Mouse (Mus musculus) neural tube, embryonic 12.5 days (tissue): ENCODE results near the gene Fam71e2. TPM values are rescaled to one million over a fixed set of nuclear protein-coding genes. Genes with fewer than 3 reads are reported as not detected.

Experiments used
- ATAC-seq: fragments of 200-750 bp; cut with Nextera tagmentation; 2 replicates; pipeline ENCODE4 v1.8.0; 2017; ENCODE audit warnings: low read depth, mild to moderate bottlenecking, moderate TSS enrichment, moderate library complexity; ENCODE audit not compliant: low FRiP score
- H3K27ac ChIP-seq: fragments of 300-500 bp; sonication (generic); 2 replicates; pipeline ENCODE4 v1.5.1; 2016
- H3K27me3 ChIP-seq: fragments of 300-500 bp; sonication (generic); replicated peaks from 2 replicates; pipeline ENCODE4 v1.6.1; 2016; ENCODE audit warnings: mild to moderate bottlenecking
- H3K36me3 ChIP-seq: fragments of 300-500 bp; sonication (generic); 2 replicates; pipeline ENCODE4 v1.6.1; 2016; ENCODE audit warnings: mild to moderate bottlenecking
- H3K4me1 ChIP-seq: fragments of 300-500 bp; sonication (generic); 2 replicates; pipeline ENCODE4 v1.6.1; 2016
- H3K4me2 ChIP-seq: fragments of 300-500 bp; sonication (generic); replicated peaks from 2 replicates; pipeline ENCODE4 v1.6.1; 2016; ENCODE audit warnings: mild to moderate bottlenecking
- H3K4me3 ChIP-seq: fragments of 300-500 bp; sonication (generic); 2 replicates; pipeline ENCODE4 v1.5.1; 2016
- H3K9ac ChIP-seq: fragments of 300-500 bp; sonication (generic); 2 replicates; pipeline ENCODE4 v1.6.1; 2016; ENCODE audit warnings: mild to moderate bottlenecking
- H3K9me3 ChIP-seq: fragments of 300-500 bp; sonication (generic); 2 replicates; pipeline ENCODE4 v1.6.1; 2016; ENCODE audit warnings: mild to moderate bottlenecking
- WGBS: fragments of 180-500 bp; shearing (Covaris S2); methylation state at CpG from one replicate; pipeline ENCODE4 v1.1.7; 2016; 5-methylcytosine and 5-hydroxymethylcytosine counted together
- polyA plus RNA-seq: library from polyadenylated mRNA; unstranded; fragments of >200 nt; fragmentation: Nextera tagmentation; extraction: Ambion mirVana; gene quantifications from 2 replicates; pipeline ENCODE4 v1.2.1, GENCODE M21; 2016

The Fam71e2 gene
- polyA plus RNA-seq, 1 experiment from 2014 or later: not detected

DNA sequence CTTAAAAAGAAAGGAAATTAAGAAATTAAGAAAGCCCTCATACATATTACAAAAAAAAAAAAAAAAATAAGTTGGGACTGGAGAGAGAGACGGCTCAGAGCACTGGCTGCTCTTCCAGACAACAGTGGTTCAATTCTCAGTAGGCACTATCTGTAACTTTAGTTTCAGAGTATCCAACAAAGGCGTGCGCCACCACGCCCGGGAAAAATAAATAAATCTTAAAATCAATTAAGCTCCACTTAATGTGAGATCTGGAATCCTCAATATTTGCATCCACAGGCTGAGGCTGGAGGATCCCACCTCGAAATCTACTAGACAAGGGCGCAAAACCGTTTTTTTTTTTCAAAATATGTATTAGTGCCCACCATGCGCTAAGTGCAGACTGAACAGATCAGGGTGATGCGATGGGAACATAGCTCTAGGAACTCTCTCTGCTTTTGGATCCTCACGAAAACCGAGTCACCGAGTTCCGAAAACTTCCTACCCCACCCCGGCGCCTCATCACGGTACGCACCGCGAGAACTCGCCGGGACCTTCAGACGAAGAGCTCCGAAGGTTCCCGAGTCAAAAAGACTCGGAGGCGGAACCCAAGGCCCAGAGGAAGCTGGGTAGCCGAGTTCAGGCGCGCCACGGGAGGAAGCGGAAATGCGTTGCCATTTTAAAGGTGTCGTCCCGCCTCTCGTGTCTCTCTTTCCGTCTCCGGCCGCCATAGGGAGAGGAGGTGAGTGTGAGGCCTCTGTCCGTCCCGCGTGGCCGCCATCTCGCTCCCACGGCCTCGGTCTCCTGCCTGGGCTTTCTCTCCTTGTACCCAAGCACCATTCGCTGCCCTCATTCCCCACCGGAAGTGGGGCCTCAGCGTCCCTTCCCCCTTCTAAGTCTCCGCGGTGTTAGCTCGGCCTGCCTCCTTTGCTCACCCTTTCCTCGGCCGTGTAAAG lies 21.4 kb upstream of the Fam71e2 start, which contains the start of gene Rpl28:
Gene Rpl28 (plus strand): TSS at position 597 of the 935 bp plus-strand sequence.
- no peaks in the 10 kb centered on the region for H3K9me3 ChIP-seq
- H3K27me3 ChIP-seq: peaks cover 7% of the 10 kb centered on the region; the same call in 1 of the 2 replicates
- H3K9ac ChIP-seq: peak within 1 kb of the TSS; percentile 97
- H3K4me1 ChIP-seq: peaks cover 20% of the 10 kb centered on the region
- H3K27ac ChIP-seq: peak within 1 kb of the TSS; percentile 72
- peak within 1 kb of the TSS; percentile 85 for H3K4me2 ChIP-seq
- H3K4me3 ChIP-seq: peak within 1 kb of the TSS; percentile 88
- H3K36me3 ChIP-seq: peaks cover 36% of the 10 kb centered on the region
- ATAC-seq: peak; percentile 88
- WGBS: 2% methylated on average over 50 of the region's 54 CpGs

DNA sequence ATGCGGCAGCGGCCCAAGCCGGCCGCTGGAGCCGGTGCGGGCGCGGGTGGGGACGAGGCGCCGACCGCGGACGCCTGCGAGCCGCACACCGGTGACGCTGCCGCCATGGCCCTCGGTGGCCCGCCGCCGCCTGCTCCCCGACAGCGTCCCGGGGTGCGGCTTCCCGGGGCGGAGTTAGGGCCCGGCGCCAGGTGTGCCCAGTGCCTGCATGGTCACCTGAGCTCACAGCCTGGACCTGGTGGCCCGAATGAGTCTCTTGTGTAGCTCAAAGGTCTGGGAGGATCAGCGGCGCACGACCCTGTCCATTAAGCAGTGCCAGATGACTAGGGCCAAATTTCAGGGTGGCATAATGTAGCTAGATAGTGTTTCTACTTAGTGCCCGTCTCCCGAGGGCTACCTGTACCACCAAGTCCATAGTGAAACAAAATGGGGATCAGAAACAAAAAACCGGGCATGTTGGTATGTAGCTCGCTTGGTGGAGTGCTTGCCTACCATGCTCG lies 18.4 kb upstream of the Fam71e2 start, which contains the start of gene Tmem238:
Gene Tmem238 (minus strand): TSS at position 221 of the 500 bp plus-strand sequence.
- Histone ChIP-seq H3K4me2 (peak within 1 kb of the TSS; percentile 89), H3K36me3 (peaks cover 9% of the 10 kb centered on the region), H3K27ac (no peak within 1 kb of the TSS), H3K9ac (peak within 1 kb of the TSS; percentile 72), H3K9me3 (no peaks in the 10 kb centered on the region), H3K27me3 (peaks cover 7% of the 10 kb centered on the region; the same call in 1 of the 2 replicates), H3K4me3 (peak within 1 kb of the TSS; percentile 54), H3K4me1 (peaks cover 16% of the 10 kb centered on the region)
- WGBS: 8% methylated on average over 40 of the region's 40 CpGs
- ATAC-seq: no peak; the same call in 1 of the 2 replicates

DNA sequence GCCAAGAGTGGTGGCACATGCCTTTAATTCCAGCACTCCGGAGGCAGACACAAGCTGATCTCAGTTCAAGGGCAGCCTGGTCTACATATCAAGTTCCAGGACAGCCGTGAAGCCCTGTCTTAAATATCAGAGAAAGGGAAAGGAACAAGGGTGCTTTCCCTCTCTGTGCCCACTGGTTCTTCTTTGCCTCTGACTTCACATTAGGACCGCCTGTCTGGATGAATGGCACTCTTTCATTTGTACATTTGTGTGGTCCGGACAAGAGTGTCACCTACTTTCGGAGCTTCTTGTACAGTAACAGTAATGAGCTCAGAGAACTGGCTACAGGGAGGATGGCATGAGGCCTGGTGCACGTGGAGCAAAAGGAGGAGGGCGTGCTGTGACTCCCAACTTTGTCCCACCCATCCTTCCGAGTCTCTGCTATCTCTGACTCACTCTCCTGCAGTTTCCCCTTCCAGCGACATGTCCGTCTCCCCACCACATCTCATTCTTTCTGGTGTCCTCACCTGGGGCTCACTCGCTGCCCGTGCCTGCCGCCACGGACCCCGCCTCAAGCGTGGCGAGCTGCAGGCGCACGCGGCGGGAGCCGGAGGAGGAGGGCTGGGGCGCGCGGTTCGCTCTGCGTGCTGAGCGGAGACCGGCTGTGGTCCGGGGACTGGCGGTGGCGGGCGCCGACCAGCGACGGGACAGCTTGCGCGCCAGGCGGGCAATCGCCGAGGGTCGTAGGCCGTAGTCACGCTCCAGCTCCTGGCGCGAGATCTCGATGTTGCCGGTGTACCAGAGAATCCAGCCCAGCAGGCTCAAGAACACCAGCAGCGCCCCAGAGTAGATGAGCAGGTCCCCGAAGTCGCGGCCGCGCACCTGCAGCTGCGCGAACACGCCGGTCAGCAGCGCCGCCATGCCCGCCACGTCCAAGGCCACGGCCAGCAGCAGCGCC lies 17.7 kb upstream of the Fam71e2 start:
- ATAC-seq: peak; percentile 27
- H3K27me3 ChIP-seq: peaks cover 7% of the 10 kb centered on the region; the same call in 1 of the 2 replicates
- 2% methylated on average over 64 of the region's 64 CpGs for WGBS
- H3K4me2 ChIP-seq: peak overlapping the region; percentile 89
- H3K9me3 ChIP-seq: no peaks in the 10 kb centered on the region
- peaks cover 9% of the 10 kb centered on the region for H3K4me1 ChIP-seq
- H3K36me3 ChIP-seq: peaks cover 1% of the 10 kb centered on the region; the same call in 1 of the 2 replicates
- H3K4me3 ChIP-seq: peak overlapping the region; percentile 54
- peak overlapping the region; percentile 72 for H3K9ac ChIP-seq
- H3K27ac ChIP-seq: no peak overlapping the region

DNA sequence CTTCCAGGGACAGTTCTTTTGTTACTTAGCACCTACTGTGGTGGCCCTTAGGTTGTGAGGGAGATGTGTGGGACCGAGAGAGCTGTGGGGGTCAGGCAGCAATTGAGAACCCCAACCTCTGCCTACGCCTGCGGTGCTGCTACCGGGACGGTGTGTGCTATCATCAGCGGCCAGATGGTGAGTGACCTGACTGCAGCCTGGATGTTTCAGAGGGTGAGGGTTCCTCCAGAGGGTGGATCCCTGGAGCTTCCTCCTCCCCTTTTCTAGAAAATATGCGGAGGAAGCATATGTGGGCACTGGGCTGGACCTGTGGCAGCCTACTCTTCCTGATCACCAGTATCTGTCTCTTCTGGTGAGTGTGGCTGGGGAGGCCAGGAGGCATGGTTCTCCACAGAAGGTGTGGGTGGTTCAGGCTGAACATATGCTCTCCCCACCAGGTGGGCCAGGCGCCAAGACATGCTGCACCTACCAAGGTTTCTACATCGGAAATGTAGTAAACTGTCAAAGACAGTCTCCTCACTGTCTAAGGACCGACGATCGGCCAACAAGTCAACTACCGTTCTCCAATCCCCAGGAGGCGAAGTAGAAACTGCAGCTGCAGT lies 12.7 kb upstream of the Fam71e2 start:
- no peak for ATAC-seq
- Histone ChIP-seq H3K9me3 (no peaks in the 10 kb centered on the region), H3K4me2 (no peak overlapping the region), H3K36me3 (no peaks in the 10 kb centered on the region), H3K4me1 (peaks cover 6% of the 10 kb centered on the region; the same call in 1 of the 2 replicates), H3K4me3 (no peak overlapping the region), H3K9ac (no peak overlapping the region), H3K27ac (no peak overlapping the region), H3K27me3 (peaks cover 16% of the 10 kb centered on the region)
- WGBS: 84% methylated on average over 14 of the region's 14 CpGs

DNA sequence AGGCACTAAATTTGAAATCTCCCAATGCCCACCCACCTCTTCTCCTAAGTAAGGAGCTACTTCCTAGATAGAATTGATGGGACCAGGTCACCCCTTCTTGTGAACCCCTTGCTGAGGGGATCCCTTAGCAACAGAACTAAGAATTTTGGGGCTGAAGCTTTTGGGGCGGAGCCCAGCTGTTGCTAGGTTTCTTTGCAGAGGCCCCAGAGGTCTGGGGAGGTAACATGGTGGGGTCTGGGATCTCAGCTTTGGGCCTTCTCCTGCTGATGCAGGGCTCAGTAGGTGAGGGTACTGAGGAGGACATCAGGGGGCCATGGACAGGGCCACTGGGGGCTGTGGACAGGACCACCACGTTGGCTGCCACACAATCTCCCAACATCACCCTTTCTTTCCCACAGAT lies 11.7 kb upstream of the Fam71e2 start, which contains the start of the genes Il11 and Tmem190:
Gene Il11 (minus strand): TSS at position 101 of the 400 bp plus-strand sequence.
Gene Tmem190 (plus strand): TSS at position 179 of the 400 bp plus-strand sequence.
- Histone ChIP-seq H3K9ac (no peak within 1 kb of the TSS), H3K4me2 (no peak within 1 kb of the TSS), H3K4me1 (peaks cover 3% of the 10 kb centered on the region), H3K27ac (no peak within 1 kb of the TSS), H3K9me3 (no peaks in the 10 kb centered on the region), H3K36me3 (no peaks in the 10 kb centered on the region), H3K4me3 (no peak within 1 kb of the TSS), H3K27me3 (peaks cover 26% of the 10 kb centered on the region)
- WGBS: 82% methylated on average over 2 of the region's 2 CpGs
- no peak for ATAC-seq

DNA sequence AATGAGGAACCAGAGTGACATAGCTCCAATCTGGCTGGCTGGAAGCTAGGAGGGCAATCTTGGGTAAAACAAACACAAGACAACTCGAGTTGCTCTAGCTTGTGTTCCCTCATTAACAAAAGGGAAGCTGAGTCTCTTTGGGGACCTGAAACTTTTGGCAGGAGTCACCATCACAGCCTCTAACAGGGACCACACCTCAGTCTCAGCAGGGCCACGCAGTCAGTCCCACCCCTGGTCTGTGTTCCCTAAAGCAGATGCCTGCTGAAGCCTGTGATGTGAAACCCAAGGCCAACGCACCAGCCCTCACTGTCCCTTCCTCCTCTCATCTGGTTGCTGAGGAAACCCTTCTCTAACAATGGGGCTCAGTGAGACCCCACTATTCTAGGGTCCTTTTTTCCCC lies 11.0 kb upstream of the Fam71e2 start:
- Histone ChIP-seq H3K4me1 (peaks cover 9% of the 10 kb centered on the region), H3K4me2 (no peak overlapping the region), H3K9ac (no peak overlapping the region), H3K27ac (no peak overlapping the region), H3K9me3 (no peaks in the 10 kb centered on the region), H3K4me3 (no peak overlapping the region), H3K27me3 (peaks cover 32% of the 10 kb centered on the region), H3K36me3 (no peaks in the 10 kb centered on the region)
- 59% methylated on average over 3 of the region's 3 CpGs for WGBS
- no peak for ATAC-seq

DNA sequence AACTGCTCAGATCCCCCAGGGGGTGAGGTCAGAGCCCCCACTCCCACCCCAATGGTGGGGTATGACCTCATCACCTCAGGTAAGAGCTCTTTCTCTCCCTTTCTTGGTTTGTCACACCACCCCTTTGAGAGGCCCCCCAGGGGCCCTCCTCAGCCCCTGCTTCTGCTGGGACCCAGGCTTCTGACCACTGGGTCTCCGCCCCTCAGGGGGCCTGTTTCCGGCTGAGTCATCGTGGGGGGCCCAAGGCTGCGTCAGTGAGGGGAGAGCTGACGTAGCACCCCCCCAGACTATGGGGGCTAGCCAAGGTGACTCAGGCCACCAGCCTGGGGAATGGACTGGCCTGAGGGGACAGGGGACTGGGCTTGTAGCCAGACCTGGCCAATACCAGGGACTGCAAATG lies 8.8 kb upstream of the Fam71e2 start:
- 50% methylated on average over 5 of the region's 5 CpGs for WGBS
- no peaks in the 10 kb centered on the region for H3K9me3 ChIP-seq
- H3K27ac ChIP-seq: no peak overlapping the region
- H3K27me3 ChIP-seq: peaks cover 54% of the 10 kb centered on the region
- no peak for ATAC-seq
- no peak overlapping the region for H3K4me2 ChIP-seq
- peaks cover 14% of the 10 kb centered on the region for H3K4me1 ChIP-seq
- H3K36me3 ChIP-seq: no peaks in the 10 kb centered on the region
- H3K9ac ChIP-seq: no peak overlapping the region
- no peak overlapping the region for H3K4me3 ChIP-seq

DNA sequence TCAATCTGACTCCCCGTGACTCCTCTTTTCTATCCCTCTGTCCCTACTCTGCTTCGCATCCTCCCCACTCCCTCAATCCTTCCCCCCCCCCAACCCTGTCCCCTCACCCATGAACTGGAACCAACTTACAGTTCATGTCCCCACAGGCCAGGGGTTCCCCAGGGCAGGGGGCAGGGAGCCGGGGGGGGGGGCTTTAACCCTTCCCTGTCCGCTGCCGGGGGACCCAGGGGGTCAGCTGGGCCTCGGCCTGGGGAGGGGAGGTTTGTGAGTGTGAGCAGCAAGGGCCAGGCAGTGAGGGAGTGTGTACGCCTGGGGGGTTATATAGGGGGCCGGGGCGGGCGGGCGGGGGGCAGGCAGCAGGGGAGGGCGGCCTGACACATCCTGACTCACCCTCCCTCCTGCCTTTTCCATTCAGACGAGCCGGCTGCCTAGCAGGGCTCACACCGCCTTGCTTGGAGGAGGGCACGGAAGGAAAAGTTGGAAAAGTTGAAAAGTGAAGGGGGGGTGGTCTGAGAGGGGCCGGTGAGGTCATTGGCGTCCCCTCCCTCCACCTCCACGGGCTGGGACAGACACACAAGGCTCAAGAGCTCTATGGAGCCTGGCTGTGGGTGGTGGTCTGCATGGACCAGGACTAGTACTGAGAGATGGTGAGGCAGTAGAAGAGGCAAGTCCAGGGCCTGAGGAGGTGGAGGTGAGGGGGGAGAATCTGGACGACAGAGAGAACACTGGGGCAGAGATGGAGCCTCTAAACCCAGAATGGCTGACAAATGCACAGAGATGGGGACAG lies 6.9 kb upstream of the Fam71e2 start:
- WGBS: 7% methylated on average over 20 of the region's 20 CpGs
- Histone ChIP-seq H3K27me3 (peaks cover 61% of the 10 kb centered on the region), H3K4me3 (peak overlapping the region; percentile 11; the same call in 1 of the 2 replicates), H3K27ac (no peak overlapping the region), H3K4me1 (peaks cover 14% of the 10 kb centered on the region), H3K36me3 (no peaks in the 10 kb centered on the region), H3K4me2 (peak overlapping the region; percentile 57), H3K9me3 (no peaks in the 10 kb centered on the region), H3K9ac (peak overlapping the region; percentile 27; the same call in 1 of the 2 replicates)
- peak; percentile 1; the same call in 1 of the 2 replicates for ATAC-seq

DNA sequence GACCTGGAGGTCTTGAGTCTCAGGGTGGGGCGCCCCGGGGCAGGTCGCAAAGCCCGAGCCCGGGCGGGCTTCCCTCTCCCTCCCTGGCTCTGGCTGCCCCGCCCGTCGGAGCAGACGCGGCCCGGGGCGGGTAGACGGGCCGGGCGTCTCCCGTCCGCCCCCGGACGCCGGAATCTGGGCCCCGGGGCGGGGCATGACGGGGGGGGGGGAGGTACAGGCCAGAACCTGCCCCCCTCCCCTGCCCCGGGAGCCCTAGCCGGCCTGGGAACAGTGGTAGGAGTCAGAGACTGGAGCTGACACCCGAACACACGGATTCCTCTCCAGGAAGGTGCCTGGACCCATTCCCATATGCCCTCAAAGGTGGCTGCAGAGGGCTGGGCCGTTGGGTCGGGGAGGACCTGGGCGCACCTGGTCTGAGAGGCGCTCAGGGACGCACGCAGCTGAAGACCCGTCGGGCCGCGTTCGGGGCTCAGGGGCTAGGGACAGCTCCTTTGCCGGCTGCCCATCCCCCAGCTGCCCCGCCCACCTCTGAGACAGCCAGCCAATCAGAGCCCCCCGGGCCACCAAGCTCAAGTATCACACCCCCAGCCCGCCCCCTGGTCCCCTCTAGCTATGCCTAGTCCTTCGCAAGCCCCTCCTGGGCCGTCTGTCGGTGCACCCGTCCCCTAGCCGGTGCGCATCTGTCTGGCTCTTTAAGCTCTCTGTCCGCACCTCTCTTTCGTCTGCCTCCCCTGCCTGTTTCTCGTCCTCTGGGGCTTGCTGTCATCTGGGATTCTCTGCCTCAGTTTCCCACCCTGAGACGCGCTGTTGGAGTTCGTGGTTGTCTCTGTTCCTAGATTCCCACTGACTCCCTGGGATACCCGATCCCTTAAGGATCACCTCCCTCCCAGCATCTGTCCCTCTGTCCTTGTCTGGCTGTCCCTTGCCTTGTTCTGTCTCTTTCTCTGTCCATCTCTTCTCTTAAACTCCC lies 6.0 kb upstream of the Fam71e2 start:
- H3K27ac ChIP-seq: no peak overlapping the region

DNA sequence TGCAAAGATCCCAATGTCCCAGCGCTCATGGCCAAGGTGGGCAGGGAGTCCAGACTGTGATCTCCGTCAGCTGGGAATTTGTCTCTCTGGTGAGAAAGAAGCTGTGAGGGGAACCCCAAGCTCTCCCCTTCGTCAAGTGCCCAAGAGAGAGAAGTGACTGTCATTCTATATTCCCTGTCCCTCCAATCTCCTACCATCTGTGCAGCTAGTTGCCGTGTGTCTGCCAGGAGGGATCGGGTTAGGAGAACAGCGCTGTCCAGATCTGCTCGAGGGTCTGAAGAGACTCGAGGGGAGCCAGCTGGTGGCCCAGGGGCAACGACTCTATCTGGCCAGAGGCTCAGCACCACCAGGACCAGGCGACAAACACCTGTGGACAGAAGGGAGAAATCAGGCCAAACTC lies 5.0 kb upstream of the Fam71e2 start:
- H3K4me3 ChIP-seq: 0 out of 2 replicates have a peak overlapping the region, but pooled peaks have one; percentile 29
- H3K27ac ChIP-seq: no peak overlapping the region
- WGBS: 50% methylated on average over 10 of the region's 10 CpGs
- H3K9me3 ChIP-seq: no peaks in the 10 kb centered on the region
- peaks cover 14% of the 10 kb centered on the region for H3K4me1 ChIP-seq
- H3K9ac ChIP-seq: no peak overlapping the region
- no peak overlapping the region for H3K4me2 ChIP-seq
- ATAC-seq: no peak
- H3K36me3 ChIP-seq: no peaks in the 10 kb centered on the region
- H3K27me3 ChIP-seq: peaks cover 61% of the 10 kb centered on the region

More for the DNA sequence above, 6.0 kb upstream of the Fam71e2 start:
- H3K4me1 ChIP-seq: peaks cover 14% of the 10 kb centered on the region
- peak overlapping the region; percentile 29 for H3K4me3 ChIP-seq
- H3K9ac ChIP-seq: peak overlapping the region; percentile 44; the same call in 1 of the 2 replicates
- no peaks in the 10 kb centered on the region for H3K9me3 ChIP-seq
- no peaks in the 10 kb centered on the region for H3K36me3 ChIP-seq
- peaks cover 61% of the 10 kb centered on the region for H3K27me3 ChIP-seq
- ATAC-seq: peak; percentile 77
- H3K4me2 ChIP-seq: peak overlapping the region; percentile 57
- WGBS: 2% methylated on average over 45 of the region's 56 CpGs
